Mouse (Mus musculus): ENCODE results near the gene Fcrl1. TPM values are rescaled to one million over a fixed set of nuclear protein-coding genes. Genes with fewer than 3 reads are reported as not detected.

Gene Fcrl1
- polyA plus RNA-seq, 2 experiments = 0.56 to 0.88 TPM

- no peaks in the 10 kb centered on the region for H3K4me1 ChIP-seq (replicated peaks; ENCODE audit: control insufficient read depth in 2 of 2, insufficient read depth in 2 of 2, low read length in 1 of 2)
- H3K4me2 ChIP-seq (ENCODE audit: low read depth) = no peak overlapping the region
- H3K9me3 ChIP-seq (ENCODE audit: control insufficient read depth, low read length) = no peaks in the 10 kb centered on the region
- DNase-seq (ENCODE audit: low read depth in 3 of 3, low spot score in 3 of 3) (no peak), ATAC-seq (ENCODE audit: insufficient read depth) (no peak)
- H3K36me3 ChIP-seq (replicated peaks; ENCODE audit: control insufficient read depth, insufficient read depth, low read depth) = no peaks in the 10 kb centered on the region
- H3K4me3 ChIP-seq (ENCODE audit: insufficient read depth in 1 of 2, low read depth in 2 of 2, low read length in 2 of 2) = no peak overlapping the region
- H3K27ac ChIP-seq = no peak overlapping the region
- TF ChIP-seq EP300 (IDR thresholded peaks at IDR 0.05; ENCODE audit: low read depth) (no peak), CTCF (IDR thresholded peaks at IDR 0.05; ENCODE audit: low read depth) (no peak)
- no peaks in the 10 kb centered on the region for H3K27me3 ChIP-seq (ENCODE audit: control insufficient read depth, insufficient read depth, low read length)
- H3K9ac ChIP-seq (replicated peaks) = no peak overlapping the region
- WGBS (ENCODE audit: insufficient replicate concordance) = 66% methylated on average over 6 of the region's 6 CpGs
These were observed 15.7 kb upstream of the Fcrl1 start for GRCm38 (mm10) chr3:87360466-87360865.

GRCm38 (mm10) chr3:87365691-87366090, 10.5 kb upstream of the Fcrl1 start:
- Histone ChIP-seq H3K9ac (replicated peaks) (no peak overlapping the region), H3K4me2 (ENCODE audit: low read depth) (no peak overlapping the region), H3K4me3 (ENCODE audit: insufficient read depth in 1 of 2, low read depth in 2 of 2, low read length in 2 of 2) (no peak overlapping the region), H3K9me3 (ENCODE audit: control insufficient read depth, low read length) (no peaks in the 10 kb centered on the region), H3K36me3 (replicated peaks; ENCODE audit: control insufficient read depth, insufficient read depth, low read depth) (no peaks in the 10 kb centered on the region), H3K27me3 (ENCODE audit: control insufficient read depth, insufficient read depth, low read length) (no peaks in the 10 kb centered on the region), H3K4me1 (replicated peaks; ENCODE audit: control insufficient read depth in 2 of 2, insufficient read depth in 2 of 2, low read length in 1 of 2) (no peaks in the 10 kb centered on the region), H3K27ac (no peak overlapping the region)
- no peak for ATAC-seq (ENCODE audit: insufficient read depth)
- TF ChIP-seq EP300 (IDR thresholded peaks at IDR 0.05; ENCODE audit: low read depth) (no peak), CTCF (IDR thresholded peaks at IDR 0.05; ENCODE audit: low read depth) (no peak)
- 79% methylated on average over 14 of the region's 14 CpGs for WGBS (ENCODE audit: insufficient replicate concordance)
- no peak for DNase-seq (ENCODE audit: low read depth in 3 of 3, low spot score in 3 of 3)

GRCm38 (mm10) chr3:87367511-87367910, 8.7 kb upstream of the Fcrl1 start:
- H3K27ac ChIP-seq = no peak overlapping the region
- DNase-seq (ENCODE audit: low read depth in 3 of 3, low spot score in 3 of 3) (no peak), ATAC-seq (ENCODE audit: insufficient read depth) (no peak)
- H3K4me1 ChIP-seq (replicated peaks; ENCODE audit: control insufficient read depth in 2 of 2, insufficient read depth in 2 of 2, low read length in 1 of 2) = no peaks in the 10 kb centered on the region
- H3K9me3 ChIP-seq (ENCODE audit: control insufficient read depth, low read length) = no peaks in the 10 kb centered on the region
- no peaks in the 10 kb centered on the region for H3K27me3 ChIP-seq (ENCODE audit: control insufficient read depth, insufficient read depth, low read length)
- H3K9ac ChIP-seq (replicated peaks) = no peak overlapping the region
- 65% methylated on average over 10 of the region's 10 CpGs for WGBS (ENCODE audit: insufficient replicate concordance)
- no peak overlapping the region for H3K4me2 ChIP-seq (ENCODE audit: low read depth)
- TF ChIP-seq CTCF (IDR thresholded peaks at IDR 0.05; ENCODE audit: low read depth) (no peak), EP300 (IDR thresholded peaks at IDR 0.05; ENCODE audit: low read depth) (no peak)
- H3K36me3 ChIP-seq (replicated peaks; ENCODE audit: control insufficient read depth, insufficient read depth, low read depth) = no peaks in the 10 kb centered on the region
- H3K4me3 ChIP-seq (ENCODE audit: insufficient read depth in 1 of 2, low read depth in 2 of 2, low read length in 2 of 2) = no peak overlapping the region

GRCm38 (mm10) chr3:87369181-87369580, 7.0 kb upstream of the Fcrl1 start:
- no peak for DNase-seq (ENCODE audit: low read depth in 3 of 3, low spot score in 3 of 3)
- Histone ChIP-seq H3K36me3 (replicated peaks; ENCODE audit: control insufficient read depth, insufficient read depth, low read depth) (no peaks in the 10 kb centered on the region), H3K4me1 (replicated peaks; ENCODE audit: control insufficient read depth in 2 of 2, insufficient read depth in 2 of 2, low read length in 1 of 2) (no peaks in the 10 kb centered on the region), H3K27me3 (ENCODE audit: control insufficient read depth, insufficient read depth, low read length) (no peaks in the 10 kb centered on the region), H3K27ac (no peak overlapping the region), H3K9me3 (ENCODE audit: control insufficient read depth, low read length) (no peaks in the 10 kb centered on the region), H3K9ac (replicated peaks) (no peak overlapping the region), H3K4me2 (ENCODE audit: low read depth) (no peak overlapping the region), H3K4me3 (ENCODE audit: insufficient read depth in 1 of 2, low read depth in 2 of 2, low read length in 2 of 2) (no peak overlapping the region)
- 36% methylated on average over 5 of the region's 5 CpGs for WGBS (ENCODE audit: insufficient replicate concordance)
- TF ChIP-seq EP300 (IDR thresholded peaks at IDR 0.05; ENCODE audit: low read depth) (no peak), CTCF (IDR thresholded peaks at IDR 0.05; ENCODE audit: low read depth) (no peak)
- ATAC-seq (ENCODE audit: insufficient read depth) = no peak

GRCm38 (mm10) chr3:87377228-87377627, 1.0 kb downstream of the Fcrl1 start:
- no peak overlapping the region for H3K9ac ChIP-seq (replicated peaks)
- H3K36me3 ChIP-seq (replicated peaks; ENCODE audit: control insufficient read depth, insufficient read depth, low read depth) = no peaks in the 10 kb centered on the region
- H3K27ac ChIP-seq = no peak overlapping the region
- TF ChIP-seq CTCF (IDR thresholded peaks at IDR 0.05; ENCODE audit: low read depth) = no peak
- TF ChIP-seq EP300 (IDR thresholded peaks at IDR 0.05; ENCODE audit: low read depth) = no peak
- no peaks in the 10 kb centered on the region for H3K27me3 ChIP-seq (ENCODE audit: control insufficient read depth, insufficient read depth, low read length)
- ATAC-seq (ENCODE audit: insufficient read depth) (no peak), DNase-seq (ENCODE audit: low read depth in 3 of 3, low spot score in 3 of 3) (no peak)
- no peaks in the 10 kb centered on the region for H3K4me1 ChIP-seq (replicated peaks; ENCODE audit: control insufficient read depth in 2 of 2, insufficient read depth in 2 of 2, low read length in 1 of 2)
- 47% methylated on average over 3 of the region's 3 CpGs for WGBS (ENCODE audit: insufficient replicate concordance)
- H3K4me3 ChIP-seq (ENCODE audit: insufficient read depth in 1 of 2, low read depth in 2 of 2, low read length in 2 of 2) = no peak overlapping the region
- H3K4me2 ChIP-seq (ENCODE audit: low read depth) = no peak overlapping the region
- no peaks in the 10 kb centered on the region for H3K9me3 ChIP-seq (ENCODE audit: control insufficient read depth, low read length)

Data from liver, embryonic 14.5 days (tissue).